Mouse (Mus musculus) ES-E14 (cell line): ENCODE results near the gene E130114P18Rik. TPM values are rescaled to one million over a fixed set of nuclear protein-coding genes. Genes with fewer than 3 reads are reported as not detected.
A peak's percentile ranks its signal among the peaks of the same experiment; 100 is the strongest.

Source experiments
- DNase-seq: peaks from one replicate; pipeline ENCODE4 v3.0.0-alpha.2; 2013; ENCODE audit warnings: low read depth, low spot score
- H3K27ac ChIP-seq: 2 replicates; pipeline ENCODE4 v1.5.1; 2012; ENCODE audit warnings: low read depth, mild to moderate bottlenecking, low read length, moderate library complexity, mixed read lengths; ENCODE audit not compliant: poor library complexity, insufficient read depth, severe bottlenecking
- H3K36me3 ChIP-seq: 2 replicates; pipeline ENCODE4 v1.6.1; 2012; ENCODE audit warnings: mild to moderate bottlenecking, low read length, moderate library complexity, mixed read lengths; ENCODE audit not compliant: control insufficient read depth, poor library complexity, insufficient read depth, severe bottlenecking
- H3K4me1 ChIP-seq, 2 experiments: fragments of 150-350 bp in 1 of 2; sonication (generic) in 1 of 2; 2 replicates each; pipeline ENCODE4 v1.6.1; 2012; ENCODE audit warnings: low read length in 2 of 2, mild to moderate bottlenecking in 1 of 2, mixed read lengths in 1 of 2; ENCODE audit not compliant: control insufficient read depth in 2 of 2, insufficient read depth in 2 of 2, poor library complexity in 1 of 2
- H3K4me3 ChIP-seq, 2 experiments: fragments of 150-350 bp in 1 of 2; sonication (generic) in 1 of 2; 2 replicates each; pipeline ENCODE4 v1.5.1; 2012; ENCODE audit warnings: low read length in 2 of 2, low read depth in 1 of 2, mild to moderate bottlenecking in 1 of 2, mixed read lengths in 1 of 2; ENCODE audit not compliant: insufficient read depth in 1 of 2, poor library complexity in 1 of 2, severe bottlenecking in 1 of 2
- H3K9ac ChIP-seq: 2 replicates; pipeline ENCODE4 v1.6.1; 2012; ENCODE audit warnings: low read depth, mild to moderate bottlenecking, low read length, mixed read lengths; ENCODE audit not compliant: poor library complexity, insufficient read depth, severe bottlenecking
- H3K9me3 ChIP-seq: fragments of 150-350 bp; sonication (generic); 2 replicates; pipeline ENCODE4 v1.6.1; 2012; ENCODE audit warnings: low read depth, mild to moderate bottlenecking, low read length; ENCODE audit not compliant: control insufficient read depth, insufficient read depth
- CHD2 ChIP-seq: IDR thresholded peaks from 2 replicates; pipeline ENCODE4 v1.6.1; 2014; ENCODE audit warnings: mild to moderate bottlenecking, low read depth, low read length, inconsistent platforms
- HCFC1 ChIP-seq: IDR thresholded peaks from 2 replicates; pipeline ENCODE4 v1.6.1; 2012; ENCODE audit warnings: low read length, inconsistent platforms, borderline replicate concordance; ENCODE audit not compliant: insufficient read depth
- MAFK ChIP-seq: IDR thresholded peaks from 2 replicates; pipeline ENCODE4 v1.6.1; 2014; ENCODE audit warnings: mild to moderate bottlenecking, low read depth, low read length, inconsistent platforms; ENCODE audit not compliant: insufficient read depth
- ZC3H11A ChIP-seq: IDR thresholded peaks from 2 replicates; pipeline ENCODE4 v1.6.1; 2012; ENCODE audit warnings: low read depth, mild to moderate bottlenecking, inconsistent platforms, low read length, borderline replicate concordance
- ZNF384 ChIP-seq: IDR thresholded peaks from 2 replicates; pipeline ENCODE4 v1.6.1; 2012; ENCODE audit warnings: low read depth, low read length, inconsistent platforms
- in situ Hi-C, 2 experiments: fragments of 600-800 bp; cut with MboI; formaldehyde crosslinking; loops; one replicate each; pipeline ENCODE4 v1.15.1; 2025; ENCODE audit warnings: low sequenced_read_pairs in 2 of 2, inconsistent platforms in 1 of 2; ENCODE audit not compliant: unreplicated experiment in 2 of 2
- total RNA-seq: library from RNA; depleted of rRNA; stranded (reverse); fragments of 300-350 nt; gene quantifications from 2 replicates; pipeline ENCODE4 v1.2.3, GENCODE M21; 2012

The E130114P18Rik gene
- total RNA-seq, 1 experiment = not detected

- Histone ChIP-seq H3K4me3 (no peak overlapping the region), H3K36me3 (no peaks in the 10 kb centered on the region), H3K9ac (no peak overlapping the region), H3K27ac (no peak overlapping the region), H3K9me3 (no peaks in the 10 kb centered on the region), H3K4me1 (no peaks in the 10 kb centered on the region)
- in situ Hi-C loops = no loop called here
- no peak for DNase-seq
- TF ChIP-seq ZC3H11A (no peak), ZNF384 (no peak), HCFC1 (no peak), CHD2 (no peak), MAFK (no peak)
Measured at GRCm38 (mm10) chr4:97575447-97575846, 202.4 kb downstream of the E130114P18Rik start.

DNA sequence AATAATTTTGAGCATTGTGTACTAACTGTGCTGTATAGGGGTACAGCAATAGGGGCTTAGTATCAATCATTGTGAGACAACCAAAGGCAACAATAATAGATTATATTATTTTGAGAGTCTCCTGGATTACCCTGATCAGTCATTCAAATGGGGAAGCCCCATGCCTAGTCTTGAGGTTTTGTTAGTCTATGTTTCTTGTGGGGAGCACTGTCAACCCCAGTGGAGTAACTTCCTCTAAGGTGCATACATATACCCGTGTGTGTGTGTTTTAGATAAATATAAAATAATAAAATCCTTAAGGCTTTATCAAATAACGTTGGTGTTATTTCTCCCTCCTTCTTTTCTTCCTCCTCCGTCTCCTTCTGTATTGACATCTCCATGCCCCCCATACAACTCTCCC is 208.6 kb downstream of the E130114P18Rik start:
- Histone ChIP-seq H3K36me3 (no peaks in the 10 kb centered on the region), H3K4me1 (no peaks in the 10 kb centered on the region), H3K4me3 (no peak overlapping the region), H3K9ac (no peak overlapping the region), H3K27ac (no peak overlapping the region), H3K9me3 (no peaks in the 10 kb centered on the region)
- TF ChIP-seq ZC3H11A (no peak), MAFK (no peak), ZNF384 (no peak), CHD2 (no peak), HCFC1 (no peak)
- in situ Hi-C loops = loop anchor here in 1 of 2 experiments (10.0 kb wide), 1 partner anchor 175 kb away; no protein-coding TSS in a partner anchor
- no peak for DNase-seq

- no peak overlapping the region for H3K27ac ChIP-seq
- TF ChIP-seq ZNF384 (no peak), ZC3H11A (peak; percentile 75), HCFC1 (no peak)
- no peaks in the 10 kb centered on the region for H3K9me3 ChIP-seq
- peak; percentile 56 for DNase-seq
- H3K4me3 ChIP-seq = no peak overlapping the region
- H3K4me1 ChIP-seq = no peaks in the 10 kb centered on the region
- no peak overlapping the region for H3K9ac ChIP-seq
- in situ Hi-C loops = loop anchor here in 1 of 2 experiments (10.0 kb wide), 1 partner anchor 180 kb away; no protein-coding TSS in a partner anchor
- H3K36me3 ChIP-seq = no peaks in the 10 kb centered on the region
Measured at GRCm38 (mm10) chr4:97564656-97565055, 213.2 kb downstream of the E130114P18Rik start.

GRCm38 (mm10) chr4:97564199-97564598 is 213.7 kb downstream of the E130114P18Rik start:
- Histone ChIP-seq H3K9ac (no peak overlapping the region), H3K4me3 (no peak overlapping the region), H3K27ac (no peak overlapping the region), H3K9me3 (no peaks in the 10 kb centered on the region), H3K4me1 (no peaks in the 10 kb centered on the region), H3K36me3 (no peaks in the 10 kb centered on the region)
- no peak for DNase-seq
- no peak for TF ChIP-seq ZNF384
- TF ChIP-seq CHD2 = no peak
- TF ChIP-seq ZC3H11A = no peak
- TF ChIP-seq HCFC1 = no peak
- TF ChIP-seq MAFK = no peak
- in situ Hi-C loops = loop anchor here in 1 of 2 experiments (10.0 kb wide), 1 partner anchor 181 kb away; no protein-coding TSS in a partner anchor

DNA sequence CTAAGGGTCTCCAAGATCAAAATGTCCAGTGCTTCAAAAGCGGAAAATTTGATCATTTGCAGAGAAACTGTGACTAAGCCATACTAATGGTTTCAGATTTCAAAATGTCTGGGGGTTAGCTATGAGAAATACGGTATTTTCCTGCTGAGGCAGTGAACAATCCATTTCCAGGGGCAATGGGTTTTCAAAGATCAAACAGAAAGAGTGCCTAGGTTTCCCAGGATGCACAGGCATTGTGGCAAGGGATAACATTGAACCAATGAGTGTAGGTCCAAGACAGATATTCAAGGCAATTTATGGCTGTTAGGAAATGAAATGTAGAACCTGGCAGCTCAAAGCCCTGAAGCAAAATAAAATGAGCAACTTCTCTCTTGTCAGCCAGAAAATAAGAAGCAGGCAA is 220.3 kb downstream of the E130114P18Rik start:
- Histone ChIP-seq H3K9ac (no peak overlapping the region), H3K36me3 (no peaks in the 10 kb centered on the region), H3K4me1 (no peaks in the 10 kb centered on the region), H3K27ac (no peak overlapping the region), H3K4me3 (no peak overlapping the region), H3K9me3 (no peaks in the 10 kb centered on the region)
- in situ Hi-C loops = no loop called here
- TF ChIP-seq HCFC1 (no peak), CHD2 (no peak), ZC3H11A (no peak), ZNF384 (no peak), MAFK (no peak)
- DNase-seq = no peak
